Mouse (Mus musculus) CH12.LX (cell line): Measurements from ENCODE around the gene Fars2. TPM values are rescaled to one million over a fixed set of nuclear protein-coding genes. Genes with fewer than 3 reads are reported as not detected.

Source experiments
- DNase-seq: peaks from one replicate; pipeline ENCODE4 v3.0.0-alpha.2; 2013; ENCODE audit errors: extremely low read depth
- H3K27ac ChIP-seq: 2 replicates; pipeline ENCODE4 v1.5.1; 2012; ENCODE audit warnings: low read depth, mild to moderate bottlenecking, control low read depth, moderate library complexity; ENCODE audit not compliant: insufficient read depth
- H3K27me3 ChIP-seq: replicated peaks from 2 replicates; pipeline ENCODE3; 2012; ENCODE audit warnings: inconsistent platforms
- H3K36me3 ChIP-seq, 2 experiments: replicated peaks in 1 of 2; 2 replicates each; pipeline versions ENCODE3 to v1.6.1; 2012; ENCODE audit warnings: inconsistent platforms in 1 of 2, low read length in 1 of 2, mild to moderate bottlenecking in 1 of 2, mixed read lengths in 1 of 2, moderate library complexity in 1 of 2; ENCODE audit not compliant: control insufficient read depth in 1 of 2, insufficient read depth in 1 of 2
- H3K4me1 ChIP-seq, 2 experiments: 2 replicates each; pipeline ENCODE4 v1.6.1; 2012; ENCODE audit warnings: inconsistent platforms in 1 of 2, moderate library complexity in 1 of 2; ENCODE audit not compliant: insufficient read depth in 2 of 2, control insufficient read depth in 1 of 2
- H3K4me2 ChIP-seq: 2 replicates; pipeline ENCODE4 v1.6.1; 2012; ENCODE audit warnings: low read depth, mild to moderate bottlenecking, control low read depth; ENCODE audit not compliant: poor library complexity, insufficient read depth, severe bottlenecking
- H3K4me3 ChIP-seq, 3 experiments: fragments of 150-350 bp in 1 of 3; sonication (generic) in 1 of 3; replicated peaks in 1 of 3; 2 replicates each; pipeline versions ENCODE3 to v1.5.1; 2011 to 2012; ENCODE audit warnings: low read depth in 2 of 3, low read length in 2 of 3, mild to moderate bottlenecking in 2 of 3, moderate library complexity in 2 of 3, control low read depth in 1 of 3, improper control_type of control experiment in 1 of 3, inconsistent platforms in 1 of 3, mixed read lengths in 1 of 3; ENCODE audit not compliant: poor library complexity in 1 of 3
- H3K79me2 ChIP-seq: replicated peaks from 2 replicates; pipeline ENCODE4 v1.6.1; 2012; ENCODE audit warnings: mild to moderate bottlenecking, moderate library complexity; ENCODE audit not compliant: control insufficient read depth, poor library complexity, insufficient read depth, severe bottlenecking; ENCODE audit errors: extremely low read depth
- H3K9ac ChIP-seq: 2 replicates; pipeline ENCODE4 v1.6.1; 2012; ENCODE audit warnings: low read depth, mild to moderate bottlenecking, control low read depth, moderate library complexity; ENCODE audit not compliant: insufficient read depth
- H3K9me3 ChIP-seq: replicated peaks from 2 replicates; pipeline ENCODE3; 2012; ENCODE audit warnings: low read length, inconsistent platforms, mixed read lengths
- E2F4 ChIP-seq: IDR thresholded peaks from 2 replicates; pipeline ENCODE4 v1.6.1; 2011; ENCODE audit warnings: low read depth, low read length, improper control_type of control experiment; ENCODE audit not compliant: insufficient replicate concordance
- MAFK ChIP-seq: IDR thresholded peaks from 2 replicates; pipeline ENCODE4 v1.6.1; 2011; ENCODE audit warnings: low read length, improper control_type of control experiment; ENCODE audit not compliant: insufficient replicate concordance
- MAX ChIP-seq: IDR thresholded peaks from 2 replicates; pipeline ENCODE4 v1.6.1; 2011; ENCODE audit warnings: low read length, improper control_type of control experiment
- MAZ ChIP-seq: IDR thresholded peaks from 2 replicates; pipeline ENCODE4 v1.6.1; 2012; ENCODE audit warnings: low read depth, mild to moderate bottlenecking, inconsistent platforms, low read length, improper control_type of control experiment, moderate library complexity
- MXI1 ChIP-seq: IDR thresholded peaks from 2 replicates; pipeline ENCODE4 v1.6.1; 2011; ENCODE audit warnings: mild to moderate bottlenecking, low read depth, low read length, improper control_type of control experiment
- MYC ChIP-seq: IDR thresholded peaks from 2 replicates; pipeline ENCODE4 v1.6.1; 2011; ENCODE audit warnings: low read depth, mild to moderate bottlenecking, improper control_type of control experiment, low read length
- PAX5 ChIP-seq: IDR thresholded peaks from 2 replicates; pipeline ENCODE4 v1.6.1; 2012; ENCODE audit warnings: low read length, inconsistent platforms, mixed read lengths
- POLR2AphosphoS2 ChIP-seq: IDR thresholded peaks from 2 replicates; pipeline ENCODE4 v1.6.1; 2011; ENCODE audit warnings: low read depth, low read length, improper control_type of control experiment
- RCOR1 ChIP-seq: conservative IDR thresholded peaks from 2 replicates; pipeline ENCODE4 v1.6.1; 2012; ENCODE audit warnings: low read depth, mild to moderate bottlenecking, inconsistent platforms, low read length, improper control_type of control experiment
- SIN3A ChIP-seq: IDR thresholded peaks from 2 replicates; pipeline ENCODE4 v1.6.1; 2012; ENCODE audit warnings: low read length, improper control_type of control experiment, inconsistent platforms
- TBP ChIP-seq: conservative IDR thresholded peaks from 2 replicates; pipeline ENCODE4 v1.6.1; 2011; ENCODE audit warnings: low read depth, low read length, improper control_type of control experiment
- TCF12 ChIP-seq: IDR thresholded peaks from 2 replicates; pipeline ENCODE4 v1.6.1; 2014; ENCODE audit warnings: low read depth, mild to moderate bottlenecking, inconsistent platforms, low read length, improper control_type of control experiment
- USF1 ChIP-seq: IDR thresholded peaks from 2 replicates; pipeline ENCODE4 v1.6.1; 2014; ENCODE audit warnings: low read depth, mild to moderate bottlenecking, inconsistent platforms, low read length, improper control_type of control experiment
- ZC3H11A ChIP-seq: IDR thresholded peaks from 2 replicates; pipeline ENCODE4 v1.6.1; 2012; ENCODE audit warnings: low read depth, mild to moderate bottlenecking, inconsistent platforms, low read length, improper control_type of control experiment
- ZKSCAN1 ChIP-seq: IDR thresholded peaks from 2 replicates; pipeline ENCODE4 v1.6.1; 2012; ENCODE audit warnings: low read depth, inconsistent platforms, low read length, improper control_type of control experiment, borderline replicate concordance
- ZNF384 ChIP-seq: IDR thresholded peaks from 2 replicates; pipeline ENCODE4 v1.6.1; 2012; ENCODE audit warnings: low read depth, low read length, improper control_type of control experiment, inconsistent platforms
- dilution Hi-C: fragments of 300-500 bp; cut with MboI; formaldehyde crosslinking; loops from 2 replicates; pipeline ENCODE4 v1.14.3; 2020; ENCODE audit warnings: low sequenced_read_pairs; ENCODE audit not compliant: extremely low pct_unique_long_range_greater_than_20kb, extremely low pct_ligation_motif_present
- in situ Hi-C: fragments of 300-500 bp; cut with MboI; formaldehyde crosslinking; loops from 3 replicates; pipeline ENCODE4 v1.14.3; 2019; ENCODE audit warnings: low sequenced_read_pairs, low pct_ligation_motif_present, low pct_unique_long_range_greater_than_20kb, mixed read lengths
- polyA plus RNA-seq: library from polyadenylated mRNA; unstranded; fragments of >175 nt; gene quantifications from 2 replicates; pipeline ENCODE4 v1.2.1, GENCODE M21; 2012; ENCODE audit warnings: low read depth; ENCODE audit not compliant: insufficient read length
- total RNA-seq, 2 experiments: library from RNA; depleted of rRNA; stranded (reverse); fragments of 300-350 nt in 1 of 2; fragments of >200 nt in 1 of 2; gene quantifications; 2 replicates each; pipeline ENCODE4 v1.2.3; 2012 to 2014

Gene Fars2
- total and polyA plus RNA-seq, 3 experiments, result 30.2 to 47.7 (median 46.4) TPM

DNA sequence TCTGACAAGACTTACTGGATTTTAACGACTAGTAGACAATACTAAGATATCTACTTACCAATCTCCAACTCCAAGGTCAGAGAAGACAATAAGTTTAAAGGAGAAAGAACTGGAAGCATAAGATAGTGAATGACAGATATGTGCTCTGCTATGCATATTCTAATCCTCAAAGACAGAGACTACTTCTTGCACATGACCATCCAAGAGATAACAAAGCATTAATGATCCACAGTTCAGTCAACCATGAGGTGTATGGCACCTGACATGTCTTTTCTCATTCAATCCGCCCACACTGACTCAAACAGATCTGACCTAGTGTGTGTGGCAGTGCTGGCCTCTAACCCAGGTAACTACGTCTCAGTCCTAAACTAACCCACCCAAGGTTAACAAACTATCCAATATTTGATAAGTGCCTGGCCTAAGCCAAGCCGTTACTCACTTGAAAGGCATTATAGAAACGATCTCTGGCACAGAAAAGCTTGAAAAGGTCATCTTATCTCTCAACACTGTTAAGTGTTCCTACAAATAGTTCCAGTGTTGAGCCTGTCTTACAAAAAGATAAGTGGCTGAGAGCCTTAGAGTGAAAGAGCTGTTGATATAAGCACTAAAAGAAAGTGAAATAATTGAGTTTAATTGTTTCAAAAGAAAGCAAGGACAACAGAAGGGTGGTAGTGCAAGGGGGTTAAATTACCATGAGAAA is 20.4 kb upstream of the Fars2 start:
- Histone ChIP-seq H3K9ac (no peak overlapping the region), H3K4me2 (no peak overlapping the region), H3K27ac (no peak overlapping the region), H3K36me3 (peaks cover 2 to 24% of the 10 kb centered on the region in 2 experiments), H3K79me2 (no peaks in the 10 kb centered on the region), H3K9me3 (no peaks in the 10 kb centered on the region), H3K27me3 (no peaks in the 10 kb centered on the region), H3K4me3 (no peak overlapping the region), H3K4me1 (peaks cover 4 to 12% of the 10 kb centered on the region in 2 experiments; a peak in 2 of 4 replicates)
- no peak for TF ChIP-seq MAFK
- no peak for TF ChIP-seq ZKSCAN1
- TF ChIP-seq MXI1, result no peak
- TF ChIP-seq USF1, result no peak
- no peak for TF ChIP-seq RCOR1
- no peak for TF ChIP-seq POLR2AphosphoS2
- no peak for TF ChIP-seq ZC3H11A
- TF ChIP-seq MYC, result no peak
- TF ChIP-seq MAZ, result no peak
- no peak for TF ChIP-seq E2F4
- no peak for TF ChIP-seq MAX
- TF ChIP-seq TCF12, result no peak
- no peak for TF ChIP-seq ZNF384
- in situ Hi-C loops, result no loop called here
- dilution Hi-C loops, result no loop called here
- DNase-seq, result no peak

DNA sequence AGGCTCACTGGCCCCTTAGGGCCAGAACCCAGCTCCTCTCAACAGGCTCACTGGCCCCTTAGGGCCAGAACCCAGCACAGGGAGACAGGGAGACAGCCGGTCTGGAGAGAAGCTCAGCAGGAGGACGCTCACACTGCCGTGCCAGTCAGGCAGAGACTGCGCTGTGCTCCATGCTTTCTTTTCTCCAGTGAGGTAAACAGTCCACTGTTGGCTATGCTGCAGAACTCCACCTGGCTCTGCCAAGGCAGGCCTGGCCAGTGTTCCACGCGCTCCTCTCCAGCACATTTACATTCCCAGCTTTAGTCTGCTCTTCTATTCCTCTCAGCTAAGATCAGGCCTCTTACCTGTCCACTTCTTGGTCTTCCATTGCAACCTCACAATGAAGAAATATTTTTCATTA is 11.6 kb upstream of the Fars2 start:
- DNase-seq, result no peak
- no peak for TF ChIP-seq TBP
- no peak for TF ChIP-seq PAX5
- no peak for TF ChIP-seq SIN3A
- no peak for TF ChIP-seq RCOR1
- no peak for TF ChIP-seq MAX
- Histone ChIP-seq H3K4me1 (no peaks in the 10 kb centered on the region), H3K9me3 (no peaks in the 10 kb centered on the region), H3K27me3 (no peaks in the 10 kb centered on the region), H3K4me3 (no peak overlapping the region), H3K36me3 (peaks cover 7 to 41% of the 10 kb centered on the region in 2 experiments), H3K27ac (no peak overlapping the region), H3K4me2 (no peak overlapping the region), H3K9ac (no peak overlapping the region), H3K79me2 (no peaks in the 10 kb centered on the region)
- dilution Hi-C loops, result no loop called here
- in situ Hi-C loops, result no loop called here
